Mouse (Mus musculus) ovary, postnatal 14 days (tissue): Measurements from ENCODE around the gene Mid1.
A peak's percentile ranks its signal among the peaks of the same experiment; 100 is the strongest.
"Not testable (repeated sequence)": the region's sequence is repeated elsewhere in the genome, so short reads cannot be mapped to it uniquely, and the experiment has no call there.

Experiments
- DNase-seq: peaks from one replicate; pipeline ENCODE4 v3.0.0; 2022; ENCODE audit warnings: low spot score

Gene Mid1

DNA sequence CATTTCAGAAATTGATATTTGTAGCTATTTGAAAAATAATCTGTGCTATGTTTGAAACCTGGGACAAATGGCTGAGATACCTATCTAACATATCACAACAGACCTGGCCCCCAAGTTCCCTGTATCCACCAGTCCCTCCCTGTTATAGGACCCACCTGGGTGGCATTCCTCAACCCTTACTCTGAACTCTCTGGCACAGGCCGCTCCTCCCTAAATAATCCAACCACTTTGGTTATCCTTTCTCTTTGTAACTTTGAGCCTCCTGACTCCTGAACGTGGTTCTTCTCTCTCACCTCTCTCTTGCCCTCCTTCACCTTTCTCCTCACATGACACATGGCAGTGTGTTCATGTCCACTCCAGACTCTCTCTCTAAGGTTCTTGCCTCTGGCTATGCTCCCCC is 287.1 kb downstream of the Mid1 start:
- DNase-seq = not testable (repeated sequence)

GRCm38 (mm10) chrX:169972791-169973494 is 287.9 kb downstream of the Mid1 start:
- not testable (repeated sequence) for DNase-seq

DNA sequence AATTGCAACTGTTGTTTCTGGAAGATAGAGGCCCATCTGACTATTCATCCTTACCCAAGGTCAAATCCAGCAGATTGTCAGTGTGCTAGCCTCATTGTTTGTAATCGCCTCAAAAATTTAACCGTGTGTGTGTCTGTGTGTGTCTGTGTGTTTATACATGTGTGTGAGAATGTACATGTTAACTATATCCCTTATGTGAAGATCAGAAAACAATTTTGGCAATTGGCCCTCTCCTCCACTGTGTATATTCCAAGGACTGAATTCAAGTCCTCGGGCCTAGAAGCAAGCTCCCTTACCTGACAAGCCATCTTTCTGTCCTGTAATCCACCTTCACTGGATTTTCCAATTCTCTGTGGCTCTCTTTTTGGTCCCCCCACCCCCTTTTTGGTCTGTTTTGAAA is 288.8 kb downstream of the Mid1 start:
- DNase-seq = not testable (repeated sequence)

DNA sequence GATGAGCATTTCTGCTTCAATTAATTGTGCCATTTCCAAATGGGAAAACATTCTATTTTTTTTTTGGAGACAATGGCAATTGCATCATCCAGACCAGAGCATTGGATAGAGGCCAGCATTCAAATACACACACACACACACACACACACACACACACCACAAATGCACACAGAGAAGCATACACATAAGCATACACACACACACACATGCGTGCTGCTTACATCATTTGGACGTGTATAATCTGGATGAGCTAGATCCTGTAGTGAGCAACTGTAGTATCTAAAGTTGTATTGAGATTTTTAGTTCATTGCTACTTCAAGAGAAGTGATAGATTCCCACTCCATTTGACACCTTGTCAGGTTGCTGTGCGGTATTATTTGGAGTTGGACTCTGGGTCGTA is 289.5 kb downstream of the Mid1 start:
- not testable (repeated sequence) for DNase-seq

DNA sequence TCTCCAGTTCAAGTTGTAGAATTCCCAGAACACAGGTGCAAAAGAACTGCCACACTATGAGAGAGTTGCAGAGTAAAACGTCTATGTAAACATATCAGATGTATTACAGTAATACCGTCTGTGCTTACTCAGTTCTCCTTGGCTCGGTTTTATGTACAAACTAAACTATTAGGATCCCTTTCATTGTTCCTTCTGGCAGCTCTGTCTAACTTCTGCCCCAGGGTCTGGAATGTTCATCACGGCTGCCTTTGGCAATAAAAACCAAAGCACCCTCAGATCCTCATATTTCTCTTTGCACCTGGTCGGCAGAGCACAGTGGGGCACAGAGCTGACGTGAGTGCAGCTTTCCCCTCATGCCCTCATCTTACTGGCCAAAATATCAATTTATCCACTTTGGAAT is 290.0 kb downstream of the Mid1 start:
- DNase-seq = not testable (repeated sequence)

- not testable (repeated sequence) for DNase-seq
Observed at GRCm38 (mm10) chrX:169975681-169976131, 290.7 kb downstream of the Mid1 start.

DNA sequence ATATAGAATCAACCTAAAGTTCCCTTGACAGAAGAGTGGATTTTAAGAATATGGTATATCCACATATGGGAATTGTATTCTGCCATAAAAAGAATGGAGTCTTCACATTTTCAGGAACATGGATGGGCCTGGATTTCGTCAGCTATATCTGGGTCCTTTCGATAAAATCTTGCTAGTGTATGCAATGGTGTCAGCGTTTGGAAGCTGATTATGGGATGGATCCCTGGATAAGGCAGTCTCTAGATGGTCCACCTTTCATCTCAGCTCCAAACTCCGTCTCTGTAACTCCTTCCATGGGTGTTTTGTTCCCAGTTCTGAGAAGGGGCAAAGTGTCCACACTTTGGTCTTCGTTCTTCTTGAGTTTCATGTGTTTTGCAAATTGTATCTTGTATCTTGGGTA is 291.3 kb downstream of the Mid1 start:
- not testable (repeated sequence) for DNase-seq

- not testable (repeated sequence) for DNase-seq
Observed at GRCm38 (mm10) chrX:169977856-169978435, 292.9 kb downstream of the Mid1 start.

DNA sequence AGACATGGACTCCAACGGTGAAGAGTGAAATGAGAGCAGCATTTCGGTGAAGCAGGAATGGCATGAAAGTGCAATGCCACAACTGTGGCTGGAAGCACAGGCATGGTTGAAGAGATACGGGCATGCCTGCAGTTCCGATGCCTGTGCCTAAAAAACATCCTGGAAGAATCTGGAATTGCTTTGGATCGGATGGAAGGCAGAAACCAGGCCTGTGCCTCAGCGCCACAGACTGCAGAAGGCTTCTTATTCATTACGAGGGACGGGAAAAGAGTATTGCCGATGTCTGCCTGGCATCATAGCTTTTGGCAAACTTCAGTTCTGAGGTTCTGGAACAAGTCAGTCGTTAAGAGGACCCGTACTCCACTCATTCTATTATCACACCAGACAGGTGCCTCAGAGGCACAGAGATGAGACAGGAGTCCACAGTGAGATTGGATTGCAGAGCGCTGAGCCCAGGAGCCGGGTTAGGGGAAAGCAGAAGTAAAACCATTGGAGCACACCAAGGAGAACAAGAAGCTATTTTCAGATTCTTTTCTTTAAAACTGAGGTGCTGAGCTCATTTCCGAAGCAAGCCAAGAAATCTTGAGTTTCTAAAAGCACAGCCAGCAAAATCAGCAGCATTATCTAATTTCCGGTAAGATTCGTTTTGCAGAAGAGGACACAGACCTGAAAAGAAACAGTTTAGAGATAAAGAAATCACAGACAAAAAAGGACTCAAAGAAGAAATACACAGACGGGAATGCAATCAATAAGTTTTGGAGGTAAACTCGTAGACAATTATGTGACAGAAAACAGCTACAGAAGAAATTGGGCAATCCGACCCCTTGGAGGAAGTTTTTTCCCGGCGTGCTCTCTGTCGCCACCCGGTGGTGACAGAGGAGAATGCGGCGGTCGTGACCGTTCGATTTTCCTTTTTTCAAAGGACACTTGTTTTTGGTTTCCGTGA is 293.7 kb downstream of the Mid1 start:
- DNase-seq = peak; percentile 81

GRCm38 (mm10) chrX:169979461-169980202 is 294.6 kb downstream of the Mid1 start:
- DNase-seq = not testable (repeated sequence)

DNA sequence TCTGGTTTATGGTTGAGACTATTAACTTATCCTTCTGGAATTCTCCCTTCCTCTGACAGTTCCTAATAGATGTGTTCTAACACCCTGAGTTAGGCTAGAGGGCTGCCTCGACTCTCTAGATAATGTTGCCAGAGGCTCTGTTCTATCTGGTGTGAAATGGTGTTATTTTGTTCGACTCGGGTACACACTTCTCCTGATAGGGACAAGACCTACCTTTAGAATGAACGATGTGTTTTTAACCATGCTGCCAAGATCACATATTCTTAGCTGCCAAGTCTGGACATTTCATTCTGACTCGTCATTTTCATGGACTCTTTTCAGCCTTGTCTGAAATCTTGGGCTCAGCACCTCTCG is 295.2 kb downstream of the Mid1 start:
- not testable (repeated sequence) for DNase-seq

DNA sequence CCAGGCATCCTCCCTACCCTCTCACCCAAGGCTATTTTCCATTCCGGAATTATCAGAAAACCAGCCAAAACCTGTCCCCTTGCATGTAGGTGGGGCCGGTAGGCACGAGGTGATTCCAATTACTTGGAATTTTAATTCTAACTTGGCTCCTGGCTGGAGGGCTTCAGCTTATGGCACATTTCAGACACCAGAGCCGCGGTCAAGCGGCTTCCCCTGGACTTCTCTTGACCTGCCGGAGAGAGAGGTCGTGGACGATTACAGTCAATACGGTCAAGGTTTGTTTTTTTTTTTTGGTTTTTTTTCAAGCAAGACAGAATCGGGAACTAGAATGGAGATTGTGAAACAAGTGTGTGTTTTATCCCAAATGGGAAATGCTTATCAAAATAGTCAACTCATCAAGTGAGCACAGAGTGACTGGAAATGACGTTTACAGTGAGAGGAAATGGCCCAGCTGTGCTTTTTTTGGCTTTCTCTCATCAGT is 295.9 kb downstream of the Mid1 start:
- DNase-seq = no peak

- not testable (repeated sequence) for DNase-seq
Observed at GRCm38 (mm10) chrX:169981761-169982181, 296.8 kb downstream of the Mid1 start.

DNA sequence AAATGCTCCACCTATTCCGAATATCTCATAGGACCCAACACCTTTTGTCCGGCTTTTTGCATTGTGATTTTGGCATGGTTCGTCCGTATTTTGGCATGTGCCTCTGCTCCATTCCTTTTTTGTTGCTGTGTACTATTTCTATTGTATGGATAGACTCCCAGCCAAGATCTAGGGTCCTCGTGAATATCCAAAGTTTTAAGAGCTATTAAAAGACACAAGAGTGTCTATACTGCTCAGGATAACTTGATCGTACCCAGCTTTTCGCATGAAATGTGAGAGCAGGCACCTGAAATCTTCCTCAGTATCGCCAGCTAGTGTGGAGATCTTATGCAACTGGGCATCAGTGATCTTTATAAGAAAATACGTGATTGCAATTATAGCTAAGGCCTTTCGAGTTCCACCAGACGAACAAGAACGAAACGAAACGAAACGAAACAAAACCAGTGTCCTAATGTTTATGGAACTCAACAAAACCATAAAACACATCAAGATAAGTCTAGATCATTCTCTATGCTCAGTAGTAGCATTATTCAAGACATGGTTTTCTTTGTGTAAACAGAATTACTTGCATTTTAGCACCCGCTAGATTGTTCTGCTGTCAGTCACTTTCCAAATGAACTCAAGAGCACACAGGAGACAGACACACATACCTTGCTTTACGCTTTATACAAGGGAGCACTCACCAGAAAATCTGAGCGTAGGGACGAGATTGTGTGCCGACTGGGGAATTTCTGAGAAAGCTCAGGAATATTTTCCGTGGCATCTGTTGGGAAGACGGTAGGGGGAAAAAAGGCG is 297.8 kb downstream of the Mid1 start:
- not testable (repeated sequence) for DNase-seq

DNA sequence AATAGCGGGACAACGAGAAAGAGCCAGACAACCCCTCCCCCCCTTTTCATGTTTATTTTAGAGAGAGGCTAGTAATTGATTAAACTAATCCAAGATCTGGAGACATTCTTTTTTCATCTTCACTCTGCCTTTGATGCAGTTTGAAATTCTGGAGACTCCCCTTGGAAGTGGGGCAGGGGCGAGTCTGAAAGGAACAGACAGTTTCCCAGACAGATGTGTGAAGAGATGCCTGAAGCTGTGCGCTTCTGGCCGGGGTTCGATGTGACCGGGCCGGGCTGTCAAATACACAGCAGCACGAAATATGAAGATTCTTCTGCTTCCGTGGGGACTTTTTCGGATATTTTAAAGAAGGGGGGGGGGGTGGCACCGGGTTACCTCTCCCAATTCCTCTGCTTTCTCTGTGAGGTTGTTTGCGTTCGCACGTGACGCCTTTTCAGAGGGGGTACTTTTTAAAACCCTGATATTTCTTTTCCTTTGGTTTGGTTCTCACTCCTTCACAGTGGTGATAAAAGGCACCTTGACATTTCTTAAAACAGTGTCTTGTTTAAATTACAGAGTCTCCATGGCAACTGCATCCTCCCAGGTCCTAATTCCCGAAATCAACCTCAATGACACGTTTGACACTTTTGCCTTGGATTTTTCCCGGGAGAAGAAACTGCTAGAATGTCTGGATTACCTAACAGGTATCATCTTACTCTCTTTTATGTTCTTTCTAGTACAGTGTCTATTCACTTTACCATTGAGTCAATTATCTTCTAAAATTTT is 298.6 kb downstream of the Mid1 start:
- not testable (repeated sequence) for DNase-seq

GRCm38 (mm10) chrX:169984331-169984730 is 299.3 kb downstream of the Mid1 start:
- DNase-seq = not testable (repeated sequence)

DNA sequence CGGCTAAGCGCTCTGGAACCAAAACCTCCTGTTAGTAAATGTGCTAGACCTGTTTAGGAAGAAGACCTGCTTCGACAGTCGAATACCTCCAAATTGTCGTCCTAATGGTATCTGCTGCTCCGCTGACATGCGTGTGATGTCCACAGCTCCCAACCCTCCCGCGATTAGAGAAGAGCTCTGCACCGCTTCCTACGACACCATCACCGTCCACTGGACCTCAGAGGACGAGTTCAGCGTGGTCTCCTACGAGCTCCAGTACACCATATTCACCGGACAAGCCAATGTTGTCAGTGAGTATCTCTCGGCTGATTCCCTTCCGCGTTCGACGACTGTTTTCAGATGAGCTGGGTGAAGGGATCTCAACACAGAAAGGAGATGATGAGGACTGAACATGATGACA is 299.9 kb downstream of the Mid1 start:
- DNase-seq = not testable (repeated sequence)

- not testable (repeated sequence) for DNase-seq
Observed at GRCm38 (mm10) chrX:169985796-169986195, 300.8 kb downstream of the Mid1 start.

DNA sequence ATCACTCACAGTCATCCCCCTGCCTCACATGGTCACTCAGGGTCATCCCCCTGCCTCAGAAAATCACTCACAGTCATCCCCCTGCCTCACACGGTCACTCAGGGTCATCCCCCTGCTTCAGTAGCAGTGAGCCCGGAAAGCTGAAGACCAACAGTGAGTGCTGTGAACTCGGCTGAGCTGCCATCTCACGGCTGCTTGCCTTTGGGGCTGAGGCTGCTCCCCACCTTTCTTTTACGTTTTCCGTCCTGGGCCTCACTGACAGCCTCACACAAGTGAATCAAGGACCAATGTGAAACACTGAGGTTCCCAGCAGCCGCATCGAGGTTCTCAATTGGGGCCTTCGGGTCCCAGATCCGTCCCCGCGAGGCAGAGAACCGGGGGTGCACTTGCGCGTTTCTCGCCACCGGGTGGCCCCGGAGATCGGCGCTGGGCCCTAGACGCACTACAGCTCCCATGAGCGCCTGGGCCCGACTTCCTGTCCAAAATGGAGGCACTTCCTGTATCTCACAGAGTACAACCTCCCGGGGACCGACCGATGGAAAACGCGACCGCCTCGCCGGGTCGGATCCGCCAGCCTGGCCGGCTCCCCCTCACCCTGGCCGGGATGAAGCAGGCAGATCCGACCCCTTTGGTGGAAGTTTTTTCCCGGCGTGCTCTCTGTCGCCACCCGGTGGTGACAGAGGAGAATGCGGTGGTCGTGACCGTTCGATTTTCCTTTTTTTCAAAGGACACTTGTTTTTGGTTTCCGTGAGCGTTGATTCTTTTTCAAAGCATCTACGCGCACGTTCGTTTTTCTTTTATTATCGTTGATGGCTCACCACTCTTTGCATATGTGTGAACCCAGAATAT is 301.7 kb downstream of the Mid1 start:
- DNase-seq = peak; percentile 82
